Mouse (Mus musculus) bone marrow macrophage, adult 2 months (primary cell): ENCODE measurements around the gene Sart3.

ENCODE experiments used
- CTCF ChIP-seq: IDR thresholded peaks from 2 replicates; pipeline ENCODE4 v1.5.1; 2012; ENCODE audit warnings: low read depth, mild to moderate bottlenecking, low read length, moderate library complexity
- POLR2A ChIP-seq: IDR thresholded peaks from 2 replicates; pipeline ENCODE4 v1.6.1; 2012; ENCODE audit warnings: mild to moderate bottlenecking, low read depth, low read length, borderline replicate concordance

DNA sequence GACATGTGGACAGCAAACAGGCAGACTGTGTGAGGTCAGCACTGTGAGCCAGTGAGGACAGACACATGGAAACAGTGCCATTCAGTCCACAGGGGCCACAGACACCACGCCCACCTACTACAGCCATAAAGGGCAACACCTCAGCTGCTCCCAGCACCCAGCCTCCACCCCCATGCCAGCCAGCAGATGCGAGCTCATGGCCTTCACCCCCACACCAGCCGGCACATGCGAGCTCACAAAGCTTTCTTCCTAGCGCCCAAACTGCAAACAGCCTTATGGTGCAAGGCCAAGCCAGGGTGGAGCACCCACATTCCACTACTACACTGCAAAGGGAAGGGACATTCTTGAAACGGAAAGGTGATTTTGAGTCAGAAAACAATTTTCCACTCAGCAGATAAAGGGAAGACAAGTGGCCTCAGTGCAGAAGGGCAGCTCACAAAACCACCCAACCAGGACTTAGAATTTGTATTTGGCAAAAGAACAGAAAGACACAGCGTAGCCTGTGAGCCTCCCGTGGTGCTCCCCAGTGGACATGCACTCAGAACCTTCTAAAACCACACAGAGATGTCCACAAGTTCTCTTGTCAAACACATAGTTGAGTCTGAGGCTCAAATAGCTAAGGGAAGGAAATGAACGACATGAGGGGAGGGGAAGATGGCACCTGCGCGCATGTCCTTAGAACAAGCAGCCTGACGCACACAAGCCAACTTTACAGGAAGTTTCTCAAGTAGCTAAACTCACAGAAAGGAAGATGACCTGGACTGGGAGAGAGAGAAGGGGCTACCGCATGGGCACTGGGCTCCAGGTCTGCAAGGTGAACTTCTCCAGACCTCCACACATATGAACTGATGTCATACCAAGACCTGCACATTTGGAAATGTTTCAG, 6.4 kb downstream of the Sart3 start:
- TF ChIP-seq CTCF (no peak), POLR2A (no peak)
